Mouse (Mus musculus): ENCODE measurements around the gene Mfap2. TPM values are rescaled to one million over a fixed set of nuclear protein-coding genes. Genes with fewer than 3 reads are reported as not detected.

The Mfap2 gene
- polyA plus RNA-seq, 1 experiment from 2014 or later, result 279 TPM

- no peaks in the 10 kb centered on the region for H3K27me3 ChIP-seq (ENCODE audit: control insufficient read depth, insufficient read depth, low read length)
- WGBS, result 93% methylated on average over 11 of the region's 11 CpGs
- H3K4me2 ChIP-seq (ENCODE audit: low read depth), result no peak overlapping the region
- H3K9me3 ChIP-seq (ENCODE audit: control insufficient read depth, low read length), result no peaks in the 10 kb centered on the region
- DNase-seq (ENCODE audit: low spot score) (no peak), ATAC-seq (ENCODE audit: insufficient read depth, low FRiP score, low TSS enrichment) (no peak)
- H3K27ac ChIP-seq (ENCODE audit: low read depth, low read length), result no peak overlapping the region
- H3K9ac ChIP-seq (ENCODE audit: low read length), result no peak overlapping the region
- H3K36me3 ChIP-seq (ENCODE audit: control insufficient read depth, insufficient read depth, low read length), result peaks cover 22% of the 10 kb centered on the region
- peaks cover 20% of the 10 kb centered on the region for H3K4me1 ChIP-seq (ENCODE audit: control insufficient read depth, insufficient read depth, low read length)
- H3K4me3 ChIP-seq (ENCODE audit: low read depth, low read length), result no peak overlapping the region
Observed at GRCm38 (mm10) chr4:141014856-141015255, 4.6 kb downstream of the Mfap2 start.

- H3K36me3 ChIP-seq (ENCODE audit: control insufficient read depth, insufficient read depth, low read length), result peaks cover 22% of the 10 kb centered on the region
- WGBS, result 83% methylated on average over 7 of the region's 7 CpGs
- no peaks in the 10 kb centered on the region for H3K9me3 ChIP-seq (ENCODE audit: control insufficient read depth, low read length)
- no peak overlapping the region for H3K4me2 ChIP-seq (ENCODE audit: low read depth)
- H3K4me1 ChIP-seq (ENCODE audit: control insufficient read depth, insufficient read depth, low read length), result peaks cover 15% of the 10 kb centered on the region
- H3K4me3 ChIP-seq (ENCODE audit: low read depth, low read length), result no peak overlapping the region
- H3K9ac ChIP-seq (ENCODE audit: low read length), result no peak overlapping the region
- H3K27ac ChIP-seq (ENCODE audit: low read depth, low read length), result no peak overlapping the region
- DNase-seq (ENCODE audit: low spot score), result no peak
- H3K27me3 ChIP-seq (ENCODE audit: control insufficient read depth, insufficient read depth, low read length), result no peaks in the 10 kb centered on the region
- no peak for ATAC-seq (ENCODE audit: insufficient read depth, low FRiP score, low TSS enrichment)
Observed at GRCm38 (mm10) chr4:141015356-141015755, 5.1 kb downstream of the Mfap2 start.

- 87% methylated on average over 9 of the region's 9 CpGs for WGBS
- no peak for DNase-seq (ENCODE audit: low spot score)
- Histone ChIP-seq H3K36me3 (ENCODE audit: control insufficient read depth, insufficient read depth, low read length) (peaks cover 22% of the 10 kb centered on the region), H3K27me3 (ENCODE audit: control insufficient read depth, insufficient read depth, low read length) (no peaks in the 10 kb centered on the region), H3K9ac (ENCODE audit: low read length) (no peak overlapping the region), H3K4me2 (ENCODE audit: low read depth) (no peak overlapping the region), H3K27ac (ENCODE audit: low read depth, low read length) (no peak overlapping the region), H3K4me3 (ENCODE audit: low read depth, low read length) (no peak overlapping the region), H3K9me3 (ENCODE audit: control insufficient read depth, low read length) (no peaks in the 10 kb centered on the region), H3K4me1 (ENCODE audit: control insufficient read depth, insufficient read depth, low read length) (peaks cover 22% of the 10 kb centered on the region)
- no peak for ATAC-seq (ENCODE audit: insufficient read depth, low FRiP score, low TSS enrichment)
Observed at GRCm38 (mm10) chr4:141016311-141016710, 6.1 kb downstream of the Mfap2 start.

- Histone ChIP-seq H3K9ac (ENCODE audit: low read length) (no peak overlapping the region), H3K27me3 (ENCODE audit: control insufficient read depth, insufficient read depth, low read length) (no peaks in the 10 kb centered on the region), H3K36me3 (ENCODE audit: control insufficient read depth, insufficient read depth, low read length) (peaks cover 19% of the 10 kb centered on the region), H3K27ac (ENCODE audit: low read depth, low read length) (no peak overlapping the region), H3K4me3 (ENCODE audit: low read depth, low read length) (no peak overlapping the region), H3K4me1 (ENCODE audit: control insufficient read depth, insufficient read depth, low read length) (peaks cover 12% of the 10 kb centered on the region), H3K4me2 (ENCODE audit: low read depth) (no peak overlapping the region), H3K9me3 (ENCODE audit: control insufficient read depth, low read length) (no peaks in the 10 kb centered on the region)
- ATAC-seq (ENCODE audit: insufficient read depth, low FRiP score, low TSS enrichment), result no peak
- 83% methylated on average over 29 of the region's 29 CpGs for WGBS
- no peak for DNase-seq (ENCODE audit: low spot score)
Observed at GRCm38 (mm10) chr4:141017657-141018436, 7.6 kb downstream of the Mfap2 start.

GRCm38 (mm10) chr4:141020220-141020619 is 10.0 kb downstream of the Mfap2 start:
- 89% methylated on average over 17 of the region's 17 CpGs for WGBS
- no peak overlapping the region for H3K4me2 ChIP-seq (ENCODE audit: low read depth)

GRCm38 (mm10) chr4:141020811-141021613 is 10.8 kb downstream of the Mfap2 start:
- peak overlapping the region; percentile 57 for H3K27ac ChIP-seq (ENCODE audit: low read depth, low read length)
- H3K36me3 ChIP-seq (ENCODE audit: control insufficient read depth, insufficient read depth, low read length), result peaks cover 10% of the 10 kb centered on the region
- DNase-seq (ENCODE audit: low spot score) (peak; percentile 70), ATAC-seq (ENCODE audit: insufficient read depth, low FRiP score, low TSS enrichment) (peak; percentile 20; the same call in 1 of the 2 replicates)
- peaks cover 12% of the 10 kb centered on the region for H3K4me1 ChIP-seq (ENCODE audit: control insufficient read depth, insufficient read depth, low read length)
- H3K9me3 ChIP-seq (ENCODE audit: control insufficient read depth, low read length), result no peaks in the 10 kb centered on the region
- H3K4me3 ChIP-seq (ENCODE audit: low read depth, low read length), result no peak overlapping the region
- H3K9ac ChIP-seq (ENCODE audit: low read length), result peak overlapping the region; percentile 41
- H3K27me3 ChIP-seq (ENCODE audit: control insufficient read depth, insufficient read depth, low read length), result no peaks in the 10 kb centered on the region
- WGBS, result 26% methylated on average over 14 of the region's 14 CpGs
- peak overlapping the region; percentile 17; the same call in 1 of the 2 replicates for H3K4me2 ChIP-seq (ENCODE audit: low read depth)

More at GRCm38 (mm10) chr4:141020220-141020619, 10.0 kb downstream of the Mfap2 start:
- Histone ChIP-seq H3K9ac (ENCODE audit: low read length) (0 out of 2 replicates have a peak overlapping the region, but pooled peaks have one; percentile 41), H3K27ac (ENCODE audit: low read depth, low read length) (peak overlapping the region; percentile 57; the same call in 1 of the 2 replicates), H3K36me3 (ENCODE audit: control insufficient read depth, insufficient read depth, low read length) (peaks cover 15% of the 10 kb centered on the region), H3K9me3 (ENCODE audit: control insufficient read depth, low read length) (no peaks in the 10 kb centered on the region), H3K4me3 (ENCODE audit: low read depth, low read length) (no peak overlapping the region), H3K4me1 (ENCODE audit: control insufficient read depth, insufficient read depth, low read length) (peaks cover 12% of the 10 kb centered on the region), H3K27me3 (ENCODE audit: control insufficient read depth, insufficient read depth, low read length) (no peaks in the 10 kb centered on the region)
- DNase-seq (ENCODE audit: low spot score) (no peak), ATAC-seq (ENCODE audit: insufficient read depth, low FRiP score, low TSS enrichment) (no peak)

GRCm38 (mm10) chr4:141021614-141021929 is 11.4 kb downstream of the Mfap2 start:
- H3K27ac ChIP-seq (ENCODE audit: low read depth, low read length), result peak overlapping the region; percentile 57
- DNase-seq (ENCODE audit: low spot score), result no peak
- no peak overlapping the region for H3K4me2 ChIP-seq (ENCODE audit: low read depth)
- no peaks in the 10 kb centered on the region for H3K27me3 ChIP-seq (ENCODE audit: control insufficient read depth, insufficient read depth, low read length)
- no peak overlapping the region for H3K4me3 ChIP-seq (ENCODE audit: low read depth, low read length)
- H3K9ac ChIP-seq (ENCODE audit: low read length), result peak overlapping the region; percentile 41
- WGBS, result 79% methylated on average over 11 of the region's 11 CpGs
- H3K36me3 ChIP-seq (ENCODE audit: control insufficient read depth, insufficient read depth, low read length), result peaks cover 8% of the 10 kb centered on the region
- no peaks in the 10 kb centered on the region for H3K9me3 ChIP-seq (ENCODE audit: control insufficient read depth, low read length)
- H3K4me1 ChIP-seq (ENCODE audit: control insufficient read depth, insufficient read depth, low read length), result peaks cover 12% of the 10 kb centered on the region
- ATAC-seq (ENCODE audit: insufficient read depth, low FRiP score, low TSS enrichment), result no peak

- no peak overlapping the region for H3K9ac ChIP-seq (ENCODE audit: low read length)
- peaks cover 12% of the 10 kb centered on the region for H3K4me1 ChIP-seq (ENCODE audit: control insufficient read depth, insufficient read depth, low read length)
- H3K4me3 ChIP-seq (ENCODE audit: low read depth, low read length), result no peak overlapping the region
- peaks cover 3% of the 10 kb centered on the region for H3K36me3 ChIP-seq (ENCODE audit: control insufficient read depth, insufficient read depth, low read length)
- no peaks in the 10 kb centered on the region for H3K27me3 ChIP-seq (ENCODE audit: control insufficient read depth, insufficient read depth, low read length)
- ATAC-seq (ENCODE audit: insufficient read depth, low FRiP score, low TSS enrichment) (no peak), DNase-seq (ENCODE audit: low spot score) (no peak)
- no peaks in the 10 kb centered on the region for H3K9me3 ChIP-seq (ENCODE audit: control insufficient read depth, low read length)
- 83% methylated on average over 9 of the region's 9 CpGs for WGBS
- H3K4me2 ChIP-seq (ENCODE audit: low read depth), result no peak overlapping the region
- H3K27ac ChIP-seq (ENCODE audit: low read depth, low read length), result no peak overlapping the region
Observed at GRCm38 (mm10) chr4:141024052-141024451, 13.8 kb downstream of the Mfap2 start.

Measured in neural tube, embryonic 11.5 days (tissue).